Mouse (Mus musculus) lung, adult 2 months (tissue): ENCODE measurements at regions not wholly inside any gene's neighbourhood (a gene's known extent, or its start where the extent isn't known, plus 50 kb on each side); places are given as distances from the start of the nearest gene placed in this dataset.

Source experiments
- CTCF ChIP-seq: fragments of 200-500 bp; IDR thresholded peaks from 2 replicates; pipeline ENCODE4 v1.5.1; 2011; ENCODE audit warnings: mild to moderate bottlenecking, low read length, control low read depth; ENCODE audit not compliant: insufficient read depth
- POLR2A ChIP-seq: fragments of 200-500 bp; IDR thresholded peaks from 2 replicates; pipeline ENCODE4 v1.6.1; 2011; ENCODE audit warnings: low read depth, mild to moderate bottlenecking, control low read depth, low read length, borderline replicate concordance; ENCODE audit errors: extremely low read depth

DNA sequence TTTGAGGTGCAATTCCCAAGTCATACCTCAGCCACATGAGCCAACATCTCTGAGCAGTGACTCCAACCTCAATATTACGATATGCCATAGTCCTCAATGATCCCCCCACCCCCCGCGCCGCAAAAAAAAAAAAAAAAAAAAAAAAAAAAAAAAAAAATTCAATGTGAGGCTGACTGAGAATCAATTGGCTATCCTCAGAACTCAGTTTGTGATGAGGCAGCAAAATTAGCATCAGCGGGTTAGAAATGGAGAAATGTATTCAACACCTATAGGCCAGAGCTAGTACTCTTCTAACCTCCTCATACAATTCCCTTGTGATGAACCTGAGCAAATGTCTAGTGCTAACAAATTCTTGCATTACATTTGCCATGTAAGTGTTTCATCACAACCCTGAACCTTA is 504.5 kb upstream of the C030005K15Rik start:
- TF ChIP-seq POLR2A (no peak), CTCF (no peak)
